14 mouse cellular contexts compared by ENCODE assay signal in genomic region chr6:72374820-72375563, GRCm38 (mm10). TPM values are rescaled to one million over a fixed set of nuclear protein-coding genes. Genes with fewer than 3 reads are reported as not detected.
DNase-seq lines count a peak whose midpoint lies in the region; ATAC-seq and TF ChIP-seq lines count a peak whose summit lies in the region.
"Had no signal": no experiment of that assay in that cellular context is flagged by ENCODE, and none has a peak within 500 bp of the region (broad histone marks: within the 10 kb centered on the region; RNA-seq: fewer than 3 reads in every experiment).

No protein-coding gene starts in this region.

- H3K4me3 ChIP-seq in heart, embryonic 15.5 days, result no peak overlapping the region
- peak overlapping the region; percentile 43 for H3K4me3 ChIP-seq in erythroblast, embryonic 14.5 days (replicated peaks)
- H3K4me3 ChIP-seq in liver, embryonic 15.5 days (replicated peaks), result peak overlapping the region; percentile 22; the same call in 1 of the 2 replicates
- no peak overlapping the region for H3K4me3 ChIP-seq in left cerebral cortex, adult 2 months
- H3K4me3 ChIP-seq: gastrocnemius, adult 2 months; myocyte had no signal

- H3K9ac ChIP-seq in heart, embryonic 15.5 days, result no peak overlapping the region
- H3K9ac ChIP-seq in liver, embryonic 15.5 days, result no peak overlapping the region
- H3K9ac ChIP-seq: lung, embryonic 14.5 days had no signal

- H3K27me3 ChIP-seq in heart, embryonic 15.5 days, result no peaks in the 10 kb centered on the region
- no peaks in the 10 kb centered on the region for H3K27me3 ChIP-seq in erythroblast, embryonic 14.5 days (ENCODE audit: control insufficient read depth)
- H3K27me3 ChIP-seq in liver, embryonic 15.5 days, result no peaks in the 10 kb centered on the region

- no peaks in the 10 kb centered on the region for H3K36me3 ChIP-seq in heart, embryonic 15.5 days
- H3K36me3 ChIP-seq in erythroblast, embryonic 14.5 days (ENCODE audit: control insufficient read depth), result peaks cover 74% of the 10 kb centered on the region
- no peaks in the 10 kb centered on the region for H3K36me3 ChIP-seq in liver, embryonic 15.5 days (replicated peaks)

- peak overlapping the region; percentile 74 for H3K27ac ChIP-seq in heart, embryonic 15.5 days
- H3K27ac ChIP-seq in liver, embryonic 15.5 days (replicated peaks), result 0 out of 2 replicates have a peak overlapping the region, but pooled peaks have one; percentile 60
- no peak overlapping the region for H3K27ac ChIP-seq in left cerebral cortex, adult 2 months
- H3K27ac ChIP-seq: gastrocnemius, adult 2 months had no signal

- ATAC-seq in heart, embryonic 15.5 days (replicated peaks; ENCODE audit: insufficient number of reproducible peaks, insufficient read depth, low FRiP score, low read depth), result no peak
- ATAC-seq in CD4-positive, CD25-positive, alpha-beta regulatory T cell, adult 4 months, result peak; percentile 42
- ATAC-seq in liver, embryonic 15.5 days (ENCODE audit: insufficient read depth), result peak; percentile 67

- TF ChIP-seq CTCF in left cerebral cortex, adult 2 months (IDR thresholded peaks at IDR 0.05), result no peak

- no peaks in the 10 kb centered on the region for H3K9me3 ChIP-seq in heart, embryonic 15.5 days (replicated peaks)
- H3K9me3 ChIP-seq in erythroblast, embryonic 14.5 days (ENCODE audit: control insufficient read depth, low read length), result no peaks in the 10 kb centered on the region
- H3K9me3 ChIP-seq in liver, embryonic 15.5 days (replicated peaks), result no peaks in the 10 kb centered on the region

- no peak overlapping the region for H3K4me2 ChIP-seq in heart, embryonic 15.5 days
- peak overlapping the region; percentile 59 for H3K4me2 ChIP-seq in liver, embryonic 15.5 days

- DNase-seq in heart, adult 9 months (ENCODE audit: low spot score in 2 of 2), result no peak
- no peak for DNase-seq in left cerebral cortex, postnatal 4 days
- DNase-seq in gastrocnemius, adult 18-20 months (ENCODE audit: low spot score), result no peak
- no peak for DNase-seq in left cerebral cortex, adult 2 months (ENCODE audit: extremely low spot score in 1 of 2, low spot score in 2 of 2)
- DNase-seq: adrenal gland, adult 8-10 months; cerebellum, adult 9-11 months; gastrocnemius, adult 2 months; right cerebral cortex, adult 18-20 months had no signal

- 71% methylated on average over 15 of the region's 15 CpGs for WGBS in heart, embryonic 15.5 days
- WGBS in liver, embryonic 15.5 days (ENCODE audit: insufficient replicate concordance), result 24% methylated on average over 15 of the region's 15 CpGs

- intact Hi-C loops in left cerebral cortex, postnatal 4 days (cut with DNase I), result no loop called here
- intact Hi-C loops in left cerebral cortex, adult 2 months (cut with DNase I), result no loop called here

- H3K4me1 ChIP-seq in heart, embryonic 15.5 days (replicated peaks), result peaks cover 38% of the 10 kb centered on the region
- peaks cover 81% of the 10 kb centered on the region for H3K4me1 ChIP-seq in erythroblast, embryonic 14.5 days (ENCODE audit: control insufficient read depth)
- peaks cover 95% of the 10 kb centered on the region for H3K4me1 ChIP-seq in liver, embryonic 15.5 days (replicated peaks)

RNA-seq across cellular contexts. Expression of gene Vamp5, which starts 5.3 kb away (rescaled TPM):
- 43.2 and 46.1 TPM in 2 replicates for polyA plus RNA-seq in heart, embryonic 15.5 days (2015; fragmentation: Nextera tagmentation; extraction: Ambion mirVana)
- 10 to 100 TPM; 66.7 to 70.3 TPM for polyA plus RNA-seq in CD4-positive, CD25-positive, alpha-beta regulatory T cell, adult 4 months (2017; shearing (Covaris generic))
- 6.0 and 6.1 TPM in 2 replicates for polyA plus RNA-seq in erythroblast, embryonic 14.5 days (2012)
- 66.2 and 67.1 TPM in 2 replicates for polyA plus RNA-seq in liver, embryonic 15.5 days (2015; fragmentation: Nextera tagmentation; extraction: Ambion mirVana)
- total RNA-seq in left cerebral cortex, postnatal 4 days (2021), result 1 to 10 TPM; 5.9 to 8.4 TPM
- total RNA-seq in gastrocnemius, adult 18-20 months (2021), result 100 to 1,000 TPM; 107 to 121 TPM
- 1 to 10 TPM; 6.3 to 6.8 TPM for total RNA-seq in left cerebral cortex, adult 2 months (2021)

RNA-seq across cellular contexts. Expression of gene Rnf181, which starts 8.2 kb away (rescaled TPM):
- 76.8 and 86.0 TPM in 2 replicates for polyA plus RNA-seq in heart, embryonic 15.5 days (2015; fragmentation: Nextera tagmentation; extraction: Ambion mirVana)
- 100 to 1,000 TPM; 141 to 148 TPM for polyA plus RNA-seq in CD4-positive, CD25-positive, alpha-beta regulatory T cell, adult 4 months (2017; shearing (Covaris generic))
- polyA plus RNA-seq in erythroblast, embryonic 14.5 days (2012), result 14.4 and 15.6 TPM in 2 replicates
- 82.5 and 88.5 TPM in 2 replicates for polyA plus RNA-seq in liver, embryonic 15.5 days (2015; fragmentation: Nextera tagmentation; extraction: Ambion mirVana)
- 10 to 100 TPM; 56.5 to 57.0 TPM for total RNA-seq in left cerebral cortex, postnatal 4 days (2021)
- 10 to 100 TPM; 27.0 to 27.6 TPM for total RNA-seq in gastrocnemius, adult 18-20 months (2021)
- total RNA-seq in left cerebral cortex, adult 2 months (2021), result 10 to 100 TPM; 75.7 to 75.9 TPM

RNA-seq across cellular contexts. Expression of gene Vamp8, which starts 15.5 kb away (rescaled TPM):
- polyA plus RNA-seq in heart, embryonic 15.5 days (2015; fragmentation: Nextera tagmentation; extraction: Ambion mirVana), result 123 and 142 TPM in 2 replicates
- 100 to 1,000 TPM; 326 to 346 TPM for polyA plus RNA-seq in CD4-positive, CD25-positive, alpha-beta regulatory T cell, adult 4 months (2017; shearing (Covaris generic))
- polyA plus RNA-seq in erythroblast, embryonic 14.5 days (2012), result 22.8 and 33.5 TPM in 2 replicates
- polyA plus RNA-seq in liver, embryonic 15.5 days (2015; fragmentation: Nextera tagmentation; extraction: Ambion mirVana), result 239 and 242 TPM in 2 replicates
- total RNA-seq in left cerebral cortex, postnatal 4 days (2021), result 1 to 10 TPM; 7.2 to 7.3 TPM
- 10 to 100 TPM; 44.3 to 55.4 TPM for total RNA-seq in gastrocnemius, adult 18-20 months (2021)
- total RNA-seq in left cerebral cortex, adult 2 months (2021), result 10 to 100 TPM; 11.7 to 15.4 TPM

RNA-seq across cellular contexts. Expression of gene Tmem150a, which starts 19.7 kb away (rescaled TPM):
- polyA plus RNA-seq in heart, embryonic 15.5 days (2015; fragmentation: Nextera tagmentation; extraction: Ambion mirVana), result 11.1 and 12.8 TPM in 2 replicates
- 1 to 10 TPM in 1 of 2 experiments, under 1 TPM in 1; 0.57 to 1.6 TPM for polyA plus RNA-seq in CD4-positive, CD25-positive, alpha-beta regulatory T cell, adult 4 months (2017; shearing (Covaris generic))
- polyA plus RNA-seq in erythroblast, embryonic 14.5 days (2012), result 0.32 and 0.44 TPM in 2 replicates
- polyA plus RNA-seq in liver, embryonic 15.5 days (2015; fragmentation: Nextera tagmentation; extraction: Ambion mirVana), result 52.0 and 62.6 TPM in 2 replicates
- 10 to 100 TPM; 28.5 to 32.2 TPM for total RNA-seq in left cerebral cortex, postnatal 4 days (2021)
- 10 to 100 TPM; 22.4 to 24.2 TPM for total RNA-seq in gastrocnemius, adult 18-20 months (2021)
- 1 to 10 TPM; 8.0 to 9.7 TPM for total RNA-seq in left cerebral cortex, adult 2 months (2021)

RNA-seq across cellular contexts. Expression of gene 0610030E20Rik, which starts 27.9 kb away (rescaled TPM):
- polyA plus RNA-seq in heart, embryonic 15.5 days (2015; fragmentation: Nextera tagmentation; extraction: Ambion mirVana), result 15.6 and 20.0 TPM in 2 replicates
- polyA plus RNA-seq in CD4-positive, CD25-positive, alpha-beta regulatory T cell, adult 4 months (2017; shearing (Covaris generic)), result 10 to 100 TPM; 17.7 to 18.4 TPM
- polyA plus RNA-seq in erythroblast, embryonic 14.5 days (2012), result 0.74 and 1.3 TPM in 2 replicates
- polyA plus RNA-seq in liver, embryonic 15.5 days (2015; fragmentation: Nextera tagmentation; extraction: Ambion mirVana), result 11.6 and 14.5 TPM in 2 replicates
- total RNA-seq in left cerebral cortex, postnatal 4 days (2021), result 10 to 100 TPM; 17.2 to 19.3 TPM
- 1 to 10 TPM; 7.2 to 8.0 TPM for total RNA-seq in gastrocnemius, adult 18-20 months (2021)
- 10 to 100 TPM; 17.3 to 17.7 TPM for total RNA-seq in left cerebral cortex, adult 2 months (2021)

Comparison
In these comparisons a context has a peak if more than half of its experiments do, and no peak if none do; other contexts are left out.
1. H3K4me3 ChIP-seq: peak in erythroblast, embryonic 14.5 days (single experiment) and liver, embryonic 15.5 days (single experiment); none in heart, embryonic 15.5 days (single experiment) and left cerebral cortex, adult 2 months (single experiment).